Mouse (Mus musculus) gastrocnemius, postnatal 14 days (tissue): ENCODE results near the gene Kcna10. TPM values are rescaled to one million over a fixed set of nuclear protein-coding genes. Genes with fewer than 3 reads are reported as not detected.
A peak's percentile ranks its signal among the peaks of the same experiment; 100 is the strongest.

ENCODE experiments used
- DNase-seq: peaks from one replicate; pipeline ENCODE4 v3.0.0; 2021; ENCODE audit warnings: mixed read lengths
- intact Hi-C: fragments of 180-260 bp; cut with DNase I; formaldehyde crosslinking; loops from one replicate; pipeline ENCODE4 v1.15.1; 2025; ENCODE audit warnings: low total_unique reads
- total RNA-seq, 2 experiments: library from RNA; stranded (reverse); gene quantifications; 2 replicates each; pipeline ENCODE4 v1.2.3; 2021

Gene Kcna10
- total RNA-seq, 2 experiments from 2014 or later: 0.10 TPM; not detected in 1

DNA sequence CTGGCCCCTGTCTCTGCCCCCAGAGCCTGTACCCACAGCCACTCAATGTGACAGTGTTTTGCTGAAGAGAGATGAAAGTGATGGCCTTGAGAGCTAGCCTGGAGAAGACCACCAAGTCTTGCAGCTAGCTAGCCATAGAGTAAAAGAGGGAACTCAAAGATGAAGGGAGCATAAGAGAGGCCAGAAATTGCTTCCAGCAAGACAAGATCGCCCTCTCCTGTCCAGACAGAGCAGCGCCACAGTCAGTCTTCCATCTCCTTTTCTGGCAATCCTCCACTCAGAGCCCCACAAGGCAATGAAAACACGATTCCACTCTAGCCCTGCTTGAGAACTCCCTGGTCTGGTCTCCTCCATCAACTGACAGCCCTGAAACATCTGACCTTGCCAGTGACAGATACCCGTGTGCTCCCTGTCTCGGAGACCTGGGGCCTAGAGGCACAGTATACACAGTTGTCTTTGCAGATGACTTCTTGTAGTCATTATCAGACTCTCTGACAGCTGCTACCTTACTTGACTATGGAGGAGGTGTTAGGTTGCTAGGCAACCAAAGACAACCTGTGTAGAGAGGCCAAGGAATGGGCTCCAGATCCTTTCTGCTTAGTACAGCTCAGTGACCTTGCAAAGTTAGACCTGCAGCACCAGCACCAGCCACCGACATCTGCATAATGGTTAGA lies 5.5 kb downstream of the Kcna10 start:
- DNase-seq: peak; percentile 25
- intact Hi-C loops: loop anchor here (5.0 kb wide), 1 partner anchor 96 kb away; no protein-coding TSS in a partner anchor

DNA sequence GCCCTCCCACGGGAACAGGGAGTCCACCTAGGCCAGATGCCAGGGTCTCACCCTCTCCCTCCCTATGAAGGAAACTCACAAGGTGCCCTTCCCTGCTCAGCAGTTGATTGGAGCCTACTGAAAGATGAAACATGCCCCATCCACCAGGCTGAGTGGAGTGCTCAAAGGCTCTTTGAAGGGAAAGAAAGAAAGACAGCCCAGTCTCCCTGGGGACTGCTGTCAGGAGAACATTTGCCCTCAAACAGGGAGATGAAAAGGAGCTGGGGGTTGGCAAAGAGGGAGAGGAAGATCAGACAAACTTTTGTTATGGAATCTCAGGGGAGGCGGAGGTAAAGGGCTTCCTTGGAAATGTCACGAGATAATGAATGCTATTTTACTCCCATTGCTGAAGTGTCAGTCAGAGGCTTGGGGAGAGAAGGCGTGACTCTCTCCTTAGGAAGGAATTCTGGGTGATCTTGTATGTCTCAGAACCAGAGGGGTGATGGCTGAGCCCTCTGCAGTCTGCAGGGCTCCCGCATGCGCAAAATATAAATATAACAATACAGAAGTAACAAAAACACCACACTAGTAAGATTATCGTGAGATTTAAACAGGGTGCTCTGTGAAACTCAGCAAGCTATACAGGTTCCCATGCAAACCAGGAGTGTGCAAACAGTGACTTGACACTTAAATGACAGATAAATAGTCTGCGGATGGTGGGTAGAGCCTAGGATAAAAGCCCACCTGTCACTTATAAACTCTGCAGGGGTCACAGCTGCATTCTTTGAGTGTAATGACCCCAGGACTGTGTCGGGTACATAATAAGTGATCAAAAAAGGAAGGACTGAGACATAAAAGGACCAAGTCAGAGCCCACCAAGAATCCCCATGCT lies 18.7 kb downstream of the Kcna10 start:
- no peak for DNase-seq
- intact Hi-C loops: no loop called here

DNA sequence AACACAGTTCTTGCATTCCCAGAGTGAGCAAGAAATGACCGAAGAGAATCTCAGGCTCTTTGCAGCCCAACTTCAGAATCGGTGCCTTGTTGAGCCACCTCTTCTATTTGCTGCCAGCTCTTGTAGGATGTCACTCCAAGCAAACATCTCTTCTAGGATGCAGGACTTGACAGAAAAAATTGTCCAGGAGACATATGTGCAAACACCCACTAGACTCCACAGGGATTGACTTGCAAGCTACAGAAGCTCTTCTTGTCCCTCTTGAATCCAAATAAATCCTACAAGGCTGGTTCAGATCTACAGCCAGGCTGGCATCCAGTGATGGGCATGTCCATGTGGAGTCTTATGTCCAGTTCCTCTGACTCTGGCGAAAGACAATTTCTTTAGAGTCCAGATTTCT lies 21.6 kb downstream of the Kcna10 start:
- intact Hi-C loops: no loop called here
- DNase-seq: no peak

DNA sequence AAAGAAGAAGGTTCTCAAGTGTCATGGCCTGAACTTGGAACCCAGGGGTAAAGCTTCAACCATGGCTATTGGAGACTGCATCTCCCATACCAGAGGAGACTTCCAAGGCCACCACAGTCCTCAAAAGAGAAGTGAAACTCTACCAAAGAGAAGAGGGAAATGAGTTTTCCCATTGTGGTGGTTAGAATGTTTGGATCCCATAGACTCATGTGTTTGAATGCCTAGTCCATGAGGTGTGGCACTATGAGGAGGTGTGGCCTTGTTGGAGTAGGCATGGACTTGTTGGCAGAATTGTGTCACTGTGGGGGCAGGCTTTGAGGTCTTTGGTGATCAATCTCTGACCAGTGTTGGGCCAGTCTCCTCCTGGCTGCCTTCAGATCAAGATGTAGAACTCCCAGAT lies 22.3 kb downstream of the Kcna10 start:
- no peak for DNase-seq
- intact Hi-C loops: no loop called here

DNA sequence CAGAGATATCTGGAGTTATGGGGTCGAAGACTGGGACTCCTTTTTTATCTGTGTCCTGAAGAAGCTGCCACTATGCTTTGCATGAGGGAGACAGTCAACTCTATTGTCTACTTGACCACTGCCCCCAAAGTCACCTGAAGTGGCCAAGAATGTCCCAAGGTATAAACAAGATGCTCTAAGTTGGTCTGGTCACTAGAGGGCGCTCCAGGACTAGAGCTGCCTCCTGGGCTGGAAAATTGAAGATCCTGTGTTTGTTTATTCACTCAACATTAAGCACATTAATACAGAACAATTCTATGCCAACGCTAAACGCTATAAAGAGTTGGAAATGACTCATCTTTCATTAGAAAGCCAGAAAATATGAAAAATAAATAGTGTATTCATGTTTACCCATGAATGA lies 23.1 kb downstream of the Kcna10 start:
- peak; percentile 60 for DNase-seq
- intact Hi-C loops: no loop called here

DNA sequence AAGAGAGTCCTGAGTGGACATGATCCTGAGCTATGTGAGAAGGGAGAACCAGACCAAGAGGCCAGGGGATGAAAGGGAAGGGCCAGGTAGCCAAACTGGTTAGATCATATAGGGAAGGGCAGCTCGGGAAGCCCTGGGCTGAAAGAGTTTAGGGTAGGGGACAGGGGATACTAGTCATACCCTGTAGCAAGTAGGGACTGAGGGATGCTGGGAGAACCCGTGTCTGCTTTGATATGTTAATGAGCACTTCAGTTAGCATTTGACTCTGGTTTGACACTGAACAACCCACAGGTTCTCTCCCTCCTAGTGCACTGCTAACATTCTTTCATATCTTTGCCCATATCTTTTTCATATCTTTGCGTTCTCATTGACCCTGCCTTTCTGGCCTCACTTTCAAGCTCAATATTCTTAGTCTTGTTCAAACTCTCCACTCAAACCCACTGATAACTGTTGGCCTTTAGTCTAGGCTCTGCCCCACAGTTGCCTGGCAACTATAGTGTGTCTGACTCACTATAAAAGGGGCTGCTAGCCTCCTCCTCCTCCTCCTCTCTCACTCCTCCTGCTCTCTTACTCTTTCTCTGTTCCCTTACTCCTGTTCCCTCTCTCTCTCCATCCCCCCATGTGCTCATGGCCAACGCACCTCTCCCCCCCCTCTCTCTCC lies 23.8 kb downstream of the Kcna10 start:
- intact Hi-C loops: no loop called here
- no peak for DNase-seq

- intact Hi-C loops: no loop called here
- no peak for DNase-seq
Measured at GRCm38 (mm10) chr3:107207625-107208253, 24.9 kb downstream of the Kcna10 start.

DNA sequence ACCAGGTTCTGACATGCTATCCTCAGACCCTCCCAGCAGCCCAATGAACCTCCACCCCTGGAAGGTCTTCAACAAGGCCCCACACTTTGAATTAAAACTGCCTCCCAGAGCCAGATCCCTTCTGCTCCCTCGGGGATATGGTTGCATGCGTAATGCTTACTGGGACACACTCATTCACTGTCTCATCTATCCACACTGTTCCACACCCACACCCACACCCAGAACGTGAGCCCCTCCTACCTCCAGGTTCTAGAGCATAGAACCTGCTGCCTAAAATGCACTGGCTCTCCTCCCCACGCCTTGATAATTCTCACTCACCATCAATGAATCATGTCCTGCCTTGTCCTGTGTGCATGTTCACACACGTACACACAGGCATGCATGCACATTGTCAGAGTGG lies 31.8 kb downstream of the Kcna10 start:
- DNase-seq: no peak
- intact Hi-C loops: no loop called here

GRCm38 (mm10) chr3:107216400-107217100 lies 33.7 kb downstream of the Kcna10 start:
- DNase-seq: no peak
- intact Hi-C loops: no loop called here

DNA sequence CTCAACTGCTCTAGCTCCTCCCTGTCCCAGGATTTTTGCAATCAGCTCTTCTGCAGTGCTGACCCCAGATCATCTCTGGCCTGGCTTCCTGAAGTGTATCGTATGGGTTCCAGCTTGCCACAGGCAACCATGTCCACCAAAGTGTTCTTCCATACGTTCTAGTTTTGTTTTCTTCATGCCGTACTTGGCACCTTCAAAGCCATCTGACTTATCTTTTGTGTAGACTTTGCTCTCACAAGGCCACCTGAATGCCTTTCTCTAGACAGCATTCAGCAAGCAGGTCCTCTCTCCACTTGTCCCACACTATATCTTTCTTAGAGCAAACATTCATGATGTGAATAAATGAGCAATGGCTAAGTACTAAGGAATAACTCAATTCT lies 34.2 kb downstream of the Kcna10 start:
- intact Hi-C loops: no loop called here
- no peak for DNase-seq

DNA sequence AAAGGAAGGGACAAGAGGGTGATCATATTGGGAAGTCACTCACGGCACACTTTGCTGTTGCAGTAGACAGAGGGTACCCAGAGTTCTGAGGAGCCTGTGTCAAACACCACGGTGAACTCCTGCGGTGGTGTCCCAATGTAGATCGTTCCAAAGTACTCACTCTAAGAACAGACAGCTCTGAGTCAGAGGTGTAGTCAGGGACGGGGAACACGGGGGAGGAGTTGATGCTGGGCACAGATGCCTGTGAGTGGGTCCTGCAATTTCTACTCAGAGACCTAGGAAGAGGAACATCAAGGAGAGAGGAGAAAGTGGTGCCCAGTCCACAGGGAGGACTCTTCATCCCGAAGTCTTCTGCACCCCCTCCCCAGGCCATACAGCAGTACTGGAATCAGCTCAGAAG lies 35.7 kb downstream of the Kcna10 start:
- no peak for DNase-seq
- intact Hi-C loops: no loop called here

GRCm38 (mm10) chr3:107221608-107222007 lies 38.8 kb downstream of the Kcna10 start, which contains the start of gene Cym:
TSS of gene Cym (minus strand) at chr3:107221732.
- DNase-seq: no peak
- intact Hi-C loops: no loop called here

GRCm38 (mm10) chr3:107223230-107223629 lies 40.4 kb downstream of the Kcna10 start:
- no peak for DNase-seq
- intact Hi-C loops: no loop called here

DNA sequence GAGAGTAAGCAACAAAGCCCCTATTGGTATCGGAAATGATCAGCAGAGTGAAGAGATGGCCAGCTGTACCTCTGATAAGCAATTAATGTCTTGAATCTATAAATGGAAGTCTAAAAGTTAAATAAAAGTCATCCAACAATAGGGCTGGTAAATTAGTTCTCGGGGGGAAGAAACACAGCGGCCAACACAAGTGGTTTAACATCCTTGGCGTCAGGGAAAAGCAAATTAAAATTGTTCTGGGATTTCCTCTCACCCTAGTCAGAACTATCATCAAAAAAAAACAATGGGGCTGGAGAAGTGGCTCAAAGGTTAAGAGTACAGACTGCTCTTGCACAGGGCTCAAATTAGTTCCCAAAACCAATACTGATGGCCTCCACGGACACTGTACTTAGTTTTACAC lies 43.0 kb downstream of the Kcna10 start:
- no peak for DNase-seq
- intact Hi-C loops: no loop called here

GRCm38 (mm10) chr3:107229221-107229620 lies 46.4 kb downstream of the Kcna10 start:
- intact Hi-C loops: no loop called here

GRCm38 (mm10) chr3:107229822-107230221 lies 47.0 kb downstream of the Kcna10 start:
- DNase-seq: no peak
- intact Hi-C loops: no loop called here

More at GRCm38 (mm10) chr3:107229221-107229620, 46.4 kb downstream of the Kcna10 start:
- no peak for DNase-seq

DNA sequence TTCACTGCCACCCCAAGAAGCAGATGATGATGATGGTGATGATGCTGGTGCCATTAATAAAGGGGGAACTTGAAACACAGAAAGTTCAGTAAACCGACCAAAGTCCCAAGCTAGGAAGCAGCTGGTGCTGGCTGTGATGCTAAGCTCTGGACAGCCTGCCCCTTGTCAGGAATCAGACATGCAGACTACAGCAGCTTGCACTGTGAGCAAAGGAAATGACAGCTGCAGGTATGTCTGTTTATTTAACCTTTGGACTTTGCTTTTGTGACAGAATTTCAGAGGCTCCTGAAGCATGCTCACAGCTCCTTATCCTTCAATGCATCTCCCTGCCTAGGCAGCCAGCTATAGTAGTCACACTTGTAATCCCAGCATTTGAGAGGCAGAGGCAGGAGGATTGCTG lies 47.7 kb downstream of the Kcna10 start, which contains the start of gene A630076J17Rik:
Gene A630076J17Rik, plus strand, starts transcription at position 88 of the 400 bp plus-strand sequence.
- DNase-seq: no peak
- intact Hi-C loops: no loop called here

DNA sequence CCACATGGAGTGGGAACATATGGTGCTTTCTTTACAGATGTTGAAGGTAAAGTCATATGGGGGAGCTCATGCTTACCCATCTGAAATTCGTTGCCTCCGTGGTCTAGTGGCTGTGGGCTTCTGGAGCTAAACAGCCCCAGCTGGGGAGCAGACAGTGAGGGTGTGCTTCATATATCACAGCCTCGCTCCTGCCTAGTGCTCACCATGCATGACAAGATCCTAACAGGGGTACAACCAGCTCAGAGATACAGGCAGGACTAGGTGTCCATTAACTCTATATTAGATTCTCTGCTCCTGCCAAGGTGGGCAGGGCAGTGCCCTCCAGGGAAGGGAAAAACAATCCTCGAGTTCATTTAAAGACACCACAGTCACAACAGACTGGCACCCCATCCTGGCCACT lies 48.3 kb downstream of the Kcna10 start:
- intact Hi-C loops: no loop called here
- DNase-seq: no peak

- intact Hi-C loops: no loop called here
Measured at GRCm38 (mm10) chr3:107233351-107233813, 50.5 kb downstream of the Kcna10 start.

More at GRCm38 (mm10) chr3:107233351-107233813, 50.5 kb downstream of the Kcna10 start:
- DNase-seq: peak; percentile 74
